Mouse (Mus musculus) heart, adult 18-20 months (tissue): ENCODE measurements around the gene Gm5565. TPM values are rescaled to one million over a fixed set of nuclear protein-coding genes. Genes with fewer than 3 reads are reported as not detected.
A peak's percentile ranks its signal among the peaks of the same experiment; 100 is the strongest.
"Not testable (repeated sequence)": the region's sequence is repeated elsewhere in the genome, so short reads cannot be mapped to it uniquely, and the experiment has no call there.

Experiments
- DNase-seq, 2 experiments: peaks; one replicate each; pipeline ENCODE4 v3.0.0; 2021 to 2022; ENCODE audit warnings: mixed read lengths in 1 of 2
- long read RNA-seq, 2 experiments: library from polyadenylated mRNA; stranded (forward); transcript quantifications; one replicate each; pipeline ENCODE4 v2.0.0; 2021
- total RNA-seq, 2 experiments: library from RNA; stranded (reverse); gene quantifications; 2 replicates each; pipeline ENCODE4 v1.2.3; 2021

Gm5565 gene
- total RNA-seq: not detected
- long read RNA-seq, experiment 1: 0 reads
- long read RNA-seq, experiment 2: 0 reads

- DNase-seq: not testable (repeated sequence)
Observed at GRCm38 (mm10) chr5:146160439-146160838, at the start of gene Gm5565. Gene Gm5565, minus strand, starts transcription at chr5:146160539.

- DNase-seq: no peak
Observed at GRCm38 (mm10) chr5:146205537-146205936, 45.2 kb upstream of the Gm5565 start.

- no peak for DNase-seq
Observed at GRCm38 (mm10) chr5:146203921-146204320, 43.6 kb upstream of the Gm5565 start.

GRCm38 (mm10) chr5:146200580-146200979 lies 40.2 kb upstream of the Gm5565 start:
- DNase-seq: no peak

GRCm38 (mm10) chr5:146199540-146199939 lies 39.2 kb upstream of the Gm5565 start:
- no peak for DNase-seq

GRCm38 (mm10) chr5:146199073-146199472 lies 38.7 kb upstream of the Gm5565 start:
- DNase-seq: no peak

- DNase-seq: no peak
Observed at GRCm38 (mm10) chr5:146193360-146193759, 33.0 kb upstream of the Gm5565 start.

- DNase-seq: no peak
Observed at GRCm38 (mm10) chr5:146190501-146191269, 30.3 kb upstream of the Gm5565 start.

GRCm38 (mm10) chr5:146190093-146190492 lies 29.8 kb upstream of the Gm5565 start:
- DNase-seq: no peak

GRCm38 (mm10) chr5:146188712-146189111 lies 28.4 kb upstream of the Gm5565 start:
- no peak for DNase-seq

GRCm38 (mm10) chr5:146188144-146188543 lies 27.8 kb upstream of the Gm5565 start:
- no peak for DNase-seq

GRCm38 (mm10) chr5:146187441-146187840 lies 27.1 kb upstream of the Gm5565 start:
- DNase-seq: peak; percentile 51 to 75

- not testable (repeated sequence) for DNase-seq
Observed at GRCm38 (mm10) chr5:146185204-146185603, 24.9 kb upstream of the Gm5565 start, which contains the start of gene 1700001J03Rik. Gene 1700001J03Rik, minus strand, starts transcription at chr5:146185304.

- DNase-seq: peak in 1 of 2 experiments; percentile 19
Observed at GRCm38 (mm10) chr5:146172744-146173143, 12.4 kb upstream of the Gm5565 start.

GRCm38 (mm10) chr5:146170621-146171020 lies 10.3 kb upstream of the Gm5565 start, which contains the start of gene Gm6309:
Gene Gm6309, minus strand, starts transcription at chr5:146170721.
- not testable (repeated sequence) for DNase-seq

GRCm38 (mm10) chr5:146158326-146158725 lies 2.0 kb downstream of the Gm5565 start:
- DNase-seq: not testable (repeated sequence)

- no peak for DNase-seq
Observed at GRCm38 (mm10) chr5:146150454-146150853, 9.9 kb downstream of the Gm5565 start.

GRCm38 (mm10) chr5:146147903-146148302 lies 12.4 kb downstream of the Gm5565 start:
- DNase-seq: no peak

Other genes with a start within 250 kb of the Gm5565 start
- gene Cyp3a25, start 150.9 kb downstream of the Gm5565 start, total RNA-seq: not detected
- gene Cyp3a59, start 81.3 kb downstream of the Gm5565 start, total RNA-seq: not detected
- not detected for gene Gm6309, start 10.2 kb upstream of the Gm5565 start, total RNA-seq
- not detected for gene 1700001J03Rik, start 24.8 kb upstream of the Gm5565 start, total RNA-seq
- gene Rnf6, start 61.0 kb upstream of the Gm5565 start, total RNA-seq: 10 to 100 TPM; 43.3 to 44.1 TPM
- gene Cdk8, start 70.7 kb upstream of the Gm5565 start, total RNA-seq: 10 to 100 TPM; 17.4 to 19.4 TPM
- under 1 TPM; 0.40 to 0.49 TPM for gene Wasf3, start 224.4 kb upstream of the Gm5565 start, total RNA-seq